Mouse (Mus musculus) small intestine, adult 2 months (tissue): Measurements from ENCODE around the gene Elp6.

Experiments used
- CTCF ChIP-seq: fragments of 200-500 bp; IDR thresholded peaks from 2 replicates; pipeline ENCODE4 v1.5.1; 2012; ENCODE audit warnings: low read depth, mild to moderate bottlenecking, control low read depth, inconsistent platforms, low read length, moderate library complexity, mixed read lengths; ENCODE audit not compliant: insufficient replicate concordance, insufficient read length; ENCODE audit errors: extremely low read depth
- POLR2A ChIP-seq: fragments of 200-500 bp; IDR thresholded peaks from 2 replicates; pipeline ENCODE4 v1.6.1; 2012; ENCODE audit warnings: low read depth, mild to moderate bottlenecking, control low read depth, inconsistent platforms, low read length, moderate library complexity

DNA sequence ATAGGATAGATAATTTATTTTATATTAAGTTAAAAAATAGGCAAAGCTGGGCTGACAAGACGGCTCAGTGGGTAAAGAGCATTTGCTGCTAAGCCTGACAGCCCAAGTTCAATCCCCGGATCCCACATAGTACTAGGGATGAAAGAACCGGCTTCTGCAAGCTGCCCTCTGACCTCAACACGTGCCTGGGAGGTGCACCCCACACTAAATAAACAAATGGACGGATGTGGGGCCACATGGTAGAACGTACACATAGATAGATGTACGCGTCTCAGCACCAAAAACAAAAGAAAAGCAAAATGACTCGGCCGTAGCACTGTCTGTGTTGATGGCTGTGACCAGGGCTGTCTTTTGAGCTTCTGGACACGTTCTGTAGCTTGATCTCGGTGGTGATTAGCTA lies 56.3 kb downstream of the Elp6 start:
- no peak for TF ChIP-seq CTCF
- TF ChIP-seq POLR2A: no peak
